Mouse (Mus musculus): ENCODE data around the gene Acot3. TPM values are rescaled to one million over a fixed set of nuclear protein-coding genes. Genes with fewer than 3 reads are reported as not detected.

Acot3 gene
- total and polyA plus RNA-seq, 3 experiments = not detected

GRCm38 (mm10) chr12:84071696-84072095 is 19.8 kb downstream of the Acot3 start:
- dilution Hi-C loops (cut with MboI; ENCODE audit: extremely low pct_ligation_motif_present, extremely low pct_unique_long_range_greater_than_20kb, low sequenced_read_pairs) = no loop called here
- no peaks in the 10 kb centered on the region for H3K27me3 ChIP-seq (replicated peaks)
- in situ Hi-C loops (cut with MboI; ENCODE audit: low pct_ligation_motif_present, low pct_unique_long_range_greater_than_20kb, low sequenced_read_pairs) = loop anchor here (25.0 kb wide), 2 partner anchors 109 to 284 kb away; partner anchors contain the start of gene Riox1

GRCm38 (mm10) chr12:84077371-84077990 is 25.5 kb downstream of the Acot3 start:
- TF ChIP-seq POLR2A (IDR thresholded peaks at IDR 0.05; ENCODE audit: low read depth, low read length) (no peak), KAT2A (IDR thresholded peaks at IDR 0.05; ENCODE audit: insufficient replicate concordance, low read length) (no peak), MYC (IDR thresholded peaks at IDR 0.05; ENCODE audit: low read depth, low read length) (no peak), MEF2A (IDR thresholded peaks at IDR 0.05; ENCODE audit: borderline replicate concordance, low read depth, low read length) (no peak), MAX (IDR thresholded peaks at IDR 0.05; ENCODE audit: low read length) (no peak), EP300 (IDR thresholded peaks at IDR 0.05; ENCODE audit: low read length) (no peak), IRF4 (IDR thresholded peaks at IDR 0.05; ENCODE audit: low read depth, low read length) (no peak), POLR2AphosphoS2 (IDR thresholded peaks at IDR 0.05; ENCODE audit: low read depth, low read length) (no peak), USF2 (conservative IDR thresholded peaks at IDR 0.05; ENCODE audit: low read depth, low read length) (no peak), CTCF (conservative IDR thresholded peaks at IDR 0.05 in 1 of 2, IDR thresholded peaks at IDR 0.05 in 1 of 2; ENCODE audit: low read depth in 2 of 2, low read length in 2 of 2) (no peak), MAFK (IDR thresholded peaks at IDR 0.05; ENCODE audit: insufficient replicate concordance, low read length) (no peak), SIN3A (IDR thresholded peaks at IDR 0.05; ENCODE audit: low read length) (no peak), ELF1 (IDR thresholded peaks at IDR 0.05; ENCODE audit: low read depth, low read length) (no peak), JUN (IDR thresholded peaks at IDR 0.05; ENCODE audit: insufficient read depth, low read depth, low read length) (no peak), NELFE (IDR thresholded peaks at IDR 0.05; ENCODE audit: low read depth, low read length) (no peak), ZC3H11A (IDR thresholded peaks at IDR 0.05; ENCODE audit: low read depth, low read length) (no peak), ZKSCAN1 (IDR thresholded peaks at IDR 0.05; ENCODE audit: borderline replicate concordance, low read depth, low read length) (no peak)
- Histone ChIP-seq H3K27ac (ENCODE audit: insufficient read depth, low read depth) (no peak overlapping the region), H3K9ac (ENCODE audit: insufficient read depth, low read depth) (no peak overlapping the region), H3K36me3 (replicated peaks in 1 of 2; ENCODE audit: control insufficient read depth in 1 of 2, insufficient read depth in 1 of 2, low read length in 1 of 2) (no peaks in the 10 kb centered on the region), H3K4me2 (ENCODE audit: insufficient read depth, low read depth, poor library complexity, severe bottlenecking) (no peak overlapping the region), H3K4me3 (replicated peaks in 1 of 3; ENCODE audit: low read depth in 2 of 3, low read length in 2 of 3, poor library complexity in 1 of 3) (no peak overlapping the region), H3K9me3 (replicated peaks; ENCODE audit: low read length) (no peaks in the 10 kb centered on the region), H3K4me1 (ENCODE audit: control insufficient read depth in 1 of 2, insufficient read depth in 2 of 2) (no peaks in the 10 kb centered on the region), H3K79me2 (replicated peaks; ENCODE audit: control insufficient read depth, extremely low read depth, insufficient read depth, poor library complexity, severe bottlenecking) (no peaks in the 10 kb centered on the region), H3K27me3 (replicated peaks) (no peaks in the 10 kb centered on the region)
- no peak for DNase-seq (ENCODE audit: extremely low read depth)
- in situ Hi-C loops (cut with MboI; ENCODE audit: low pct_ligation_motif_present, low pct_unique_long_range_greater_than_20kb, low sequenced_read_pairs) (no loop called here), dilution Hi-C loops (cut with MboI; ENCODE audit: extremely low pct_ligation_motif_present, extremely low pct_unique_long_range_greater_than_20kb, low sequenced_read_pairs) (no loop called here)

More at GRCm38 (mm10) chr12:84071696-84072095, 19.8 kb downstream of the Acot3 start:
- Histone ChIP-seq H3K4me1 (ENCODE audit: control insufficient read depth in 1 of 2, insufficient read depth in 2 of 2) (no peaks in the 10 kb centered on the region), H3K79me2 (replicated peaks; ENCODE audit: control insufficient read depth, extremely low read depth, insufficient read depth, poor library complexity, severe bottlenecking) (no peaks in the 10 kb centered on the region), H3K9ac (ENCODE audit: insufficient read depth, low read depth) (no peak overlapping the region), H3K36me3 (replicated peaks in 1 of 2; ENCODE audit: control insufficient read depth in 1 of 2, insufficient read depth in 1 of 2, low read length in 1 of 2) (no peaks in the 10 kb centered on the region), H3K27ac (ENCODE audit: insufficient read depth, low read depth) (no peak overlapping the region), H3K4me2 (ENCODE audit: insufficient read depth, low read depth, poor library complexity, severe bottlenecking) (no peak overlapping the region), H3K4me3 (replicated peaks in 1 of 3; ENCODE audit: low read depth in 2 of 3, low read length in 2 of 3, poor library complexity in 1 of 3) (no peak overlapping the region), H3K9me3 (replicated peaks; ENCODE audit: low read length) (no peaks in the 10 kb centered on the region)
- TF ChIP-seq IRF4 (IDR thresholded peaks at IDR 0.05; ENCODE audit: low read depth, low read length) (no peak), MYC (IDR thresholded peaks at IDR 0.05; ENCODE audit: low read depth, low read length) (no peak), ZC3H11A (IDR thresholded peaks at IDR 0.05; ENCODE audit: low read depth, low read length) (no peak), CHD2 (IDR thresholded peaks at IDR 0.05; ENCODE audit: low read length) (no peak), CHD1 (IDR thresholded peaks at IDR 0.05; ENCODE audit: low read depth, low read length) (no peak)
- no peak for DNase-seq (ENCODE audit: extremely low read depth)
